Mouse (Mus musculus) thymus, adult 2 months (tissue): ENCODE results near the gene Ambra1.

Experiments
- CTCF ChIP-seq: fragments of 200-500 bp; IDR thresholded peaks from 2 replicates; pipeline ENCODE4 v1.5.1; 2012; ENCODE audit warnings: mild to moderate bottlenecking, control low read depth, low read length, moderate library complexity, borderline replicate concordance; ENCODE audit not compliant: control insufficient read depth, poor library complexity, insufficient read depth; ENCODE audit errors: extremely low read depth
- POLR2A ChIP-seq: fragments of 200-500 bp; IDR thresholded peaks from 2 replicates; pipeline ENCODE4 v1.6.1; 2012; ENCODE audit warnings: mild to moderate bottlenecking, low read length, control low read depth, moderate library complexity; ENCODE audit not compliant: control insufficient read depth, poor library complexity, insufficient read depth; ENCODE audit errors: extremely low read depth

- TF ChIP-seq POLR2A (no peak), CTCF (no peak)
Observed at GRCm38 (mm10) chr2:91897968-91898367, 168.0 kb downstream of the Ambra1 start.
